Mouse (Mus musculus) C2C12 (cell line): ENCODE measurements around the gene Xpot. TPM values are rescaled to one million over a fixed set of nuclear protein-coding genes. Genes with fewer than 3 reads are reported as not detected.

Experiments
- H3K27me3 ChIP-seq: one replicate; pipeline ENCODE4 v1.6.1; 2011; ENCODE audit not compliant: control insufficient read depth, insufficient read depth, insufficient read length
- H3K36me3 ChIP-seq: one replicate; pipeline ENCODE4 v1.6.1; 2011; ENCODE audit not compliant: control insufficient read depth, insufficient read depth
- H3K4me3 ChIP-seq: one replicate; pipeline ENCODE4 v1.5.1; 2011; ENCODE audit warnings: mild to moderate bottlenecking, control low read depth; ENCODE audit not compliant: poor library complexity, insufficient read depth, severe bottlenecking
- H3K79me2 ChIP-seq: one replicate; pipeline ENCODE4 v1.6.1; 2011; ENCODE audit not compliant: control insufficient read depth, insufficient read depth
- H3K79me3 ChIP-seq: one replicate; pipeline ENCODE4 v1.6.1; 2011; ENCODE audit warnings: low read depth, control low read depth
- H3ac ChIP-seq: one replicate; pipeline ENCODE3; 2011; ENCODE audit warnings: low read depth; ENCODE audit not compliant: control insufficient read depth, insufficient read length
- CEBPB ChIP-seq: IDR thresholded peaks from one replicate; pipeline ENCODE4 v1.6.1; 2011; ENCODE audit warnings: low read depth, mild to moderate bottlenecking, control low read depth, moderate library complexity
- CTCF ChIP-seq: IDR thresholded peaks from one replicate; pipeline ENCODE4 v1.5.1; 2011; ENCODE audit not compliant: control insufficient read depth, insufficient read depth, insufficient read length
- FOSL1 ChIP-seq: IDR thresholded peaks from one replicate; pipeline ENCODE4 v1.8.0; 2011; ENCODE audit warnings: mild to moderate bottlenecking, low read length; ENCODE audit not compliant: poor library complexity, insufficient read depth, severe bottlenecking
- MAX ChIP-seq: IDR thresholded peaks from one replicate; pipeline ENCODE4 v1.6.1; 2011; ENCODE audit warnings: mild to moderate bottlenecking, control low read depth
- MYOD1 ChIP-seq: IDR thresholded peaks from one replicate; pipeline ENCODE4 v1.6.1; 2011; ENCODE audit warnings: low read depth; ENCODE audit not compliant: control insufficient read depth, insufficient read length
- MYOG ChIP-seq: IDR thresholded peaks from one replicate; pipeline ENCODE4 v1.6.1; 2011; ENCODE audit not compliant: control insufficient read depth, insufficient read length; ENCODE audit errors: extremely low read depth
- USF1 ChIP-seq: IDR thresholded peaks from one replicate; pipeline ENCODE4 v1.6.1; 2011; ENCODE audit warnings: low read depth, mild to moderate bottlenecking, control low read depth, moderate library complexity
- polyA plus RNA-seq: library from polyadenylated mRNA; unstranded; fragments of >200 nt; fragmentation: generic; extraction: Trizol; gene quantifications from one replicate; pipeline ENCODE4 v1.2.1, GENCODE M21; 2012; ENCODE audit warnings: missing spikeins

Xpot gene
- polyA plus RNA-seq, 1 experiment = 50.6 TPM

DNA sequence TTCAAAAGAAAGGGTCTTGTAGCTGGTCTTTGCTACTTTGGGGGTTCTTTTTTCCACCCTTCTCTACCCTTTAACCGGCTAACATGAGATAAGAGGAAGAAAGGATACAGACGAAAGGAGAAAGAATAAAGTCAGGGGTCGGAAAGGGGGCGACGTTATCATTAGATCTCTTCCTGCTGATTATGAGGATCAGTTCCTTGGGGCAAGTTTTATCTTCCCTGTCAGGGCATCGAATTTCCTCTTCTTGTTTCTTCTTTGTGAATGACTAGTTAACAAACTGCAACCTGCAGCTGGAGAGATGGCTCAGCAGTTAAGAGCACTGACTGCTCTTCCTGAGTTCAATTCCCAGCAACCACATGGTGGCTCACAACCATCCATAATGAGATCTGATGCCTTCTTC is 20.2 kb upstream of the Xpot start:
- Histone ChIP-seq H3K79me2 (no peaks in the 10 kb centered on the region), H3K79me3 (no peaks in the 10 kb centered on the region), H3K36me3 (no peaks in the 10 kb centered on the region), H3K4me3 (no peak overlapping the region), H3ac (no peak overlapping the region), H3K27me3 (peaks cover 15% of the 10 kb centered on the region)
- TF ChIP-seq MAX (no peak), MYOG (no peak), MYOD1 (no peak), USF1 (no peak), CTCF (no peak), CEBPB (no peak)

DNA sequence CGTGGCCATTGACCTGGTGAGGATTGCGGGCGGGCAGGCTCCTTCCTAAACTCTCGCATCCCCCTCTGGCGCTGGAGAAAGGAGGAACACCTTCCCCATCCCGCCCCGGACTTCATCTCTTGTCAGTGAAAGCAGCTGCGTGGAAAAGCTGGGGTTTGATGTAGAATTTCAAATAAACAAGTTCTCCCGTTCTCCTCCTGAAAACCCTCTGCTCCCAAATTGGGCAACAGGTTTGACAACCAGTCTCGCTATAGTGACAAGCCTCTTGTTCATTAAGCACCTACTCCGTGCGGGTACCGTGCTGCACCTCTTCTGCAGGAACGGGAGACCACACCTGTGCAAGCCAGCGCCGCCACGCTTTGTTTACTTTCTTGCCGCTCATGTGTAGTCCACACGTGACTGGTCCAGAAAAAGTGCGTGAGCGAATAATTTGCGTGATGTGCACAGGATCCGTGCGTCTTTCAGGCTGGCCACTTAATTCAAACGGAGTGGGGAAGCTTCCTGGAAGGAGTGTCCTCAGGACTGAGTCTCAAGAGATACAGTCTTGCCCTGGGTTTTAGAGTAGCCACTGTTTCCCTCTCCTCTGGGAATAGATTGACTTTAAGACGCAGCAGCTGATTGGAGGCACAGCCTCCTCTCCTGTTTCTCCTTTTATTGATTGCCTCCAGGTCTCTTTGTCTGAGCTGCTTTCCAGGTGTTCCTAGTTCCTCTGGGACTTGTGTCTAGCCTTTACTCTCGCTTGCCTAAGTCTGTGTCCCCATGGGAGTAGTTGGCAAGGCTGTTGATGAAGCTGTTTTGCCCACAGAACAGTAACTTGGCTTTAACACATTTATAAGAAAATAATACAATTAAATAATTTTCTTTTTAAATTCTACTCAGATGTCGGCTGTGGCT is 16.2 kb upstream of the Xpot start:
- Histone ChIP-seq H3K79me2 (no peaks in the 10 kb centered on the region), H3K4me3 (no peak overlapping the region), H3K79me3 (no peaks in the 10 kb centered on the region), H3K27me3 (peaks cover 29% of the 10 kb centered on the region), H3K36me3 (no peaks in the 10 kb centered on the region), H3ac (no peak overlapping the region)
- TF ChIP-seq FOSL1 (no peak), MAX (no peak), CTCF (no peak), MYOD1 (no peak), USF1 (no peak), MYOG (no peak)

DNA sequence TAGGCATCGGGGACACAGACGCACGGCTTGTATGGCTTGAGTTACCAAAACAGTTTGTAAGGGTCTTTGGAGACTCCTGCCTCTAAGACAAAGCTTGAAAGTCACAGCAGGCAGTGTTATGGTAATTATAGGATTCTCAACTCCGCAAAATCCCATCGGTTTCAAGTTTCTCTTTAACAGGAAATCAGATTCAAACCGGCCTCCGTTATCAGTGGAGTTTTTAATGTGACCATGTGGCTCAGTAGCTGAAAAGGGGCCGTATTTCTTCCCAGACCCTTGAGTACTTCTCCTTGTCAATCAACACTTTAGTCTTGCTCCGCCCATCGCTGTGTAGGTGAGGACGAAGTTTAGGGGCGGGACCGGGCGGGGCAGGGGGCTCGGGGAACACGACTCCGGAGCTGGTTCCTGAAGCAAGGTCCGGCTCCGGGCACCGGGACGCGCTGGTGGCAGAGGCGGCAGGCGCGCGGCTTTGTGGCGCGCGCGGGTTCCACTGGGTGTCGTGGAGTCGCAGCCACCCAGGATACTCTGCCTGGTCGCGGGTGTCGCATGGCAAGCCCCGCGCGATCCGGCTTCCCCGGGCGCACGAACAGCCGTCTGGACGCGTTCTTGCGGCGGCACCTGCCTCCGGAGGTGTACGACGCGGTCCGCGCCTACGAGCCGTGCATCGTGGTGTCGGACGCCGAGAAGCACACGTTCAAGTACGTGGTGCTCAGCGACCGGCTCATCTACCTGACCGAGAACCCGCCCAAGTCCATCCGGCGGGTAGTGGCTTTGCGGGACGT is 15.3 kb upstream of the Xpot start, which contains the start of gene D930020B18Rik:
Gene D930020B18Rik, plus strand, starts transcription at position 317 of the 782 bp plus-strand sequence.
- Histone ChIP-seq H3K36me3 (no peaks in the 10 kb centered on the region), H3K79me3 (no peaks in the 10 kb centered on the region), H3K79me2 (no peaks in the 10 kb centered on the region), H3K27me3 (peaks cover 29% of the 10 kb centered on the region), H3ac (no peak within 1 kb of the TSS), H3K4me3 (no peak within 1 kb of the TSS)
- TF ChIP-seq FOSL1 (no peak), MAX (no peak), CTCF (no peak), USF1 (no peak), MYOG (no peak), MYOD1 (no peak), CEBPB (no peak)

DNA sequence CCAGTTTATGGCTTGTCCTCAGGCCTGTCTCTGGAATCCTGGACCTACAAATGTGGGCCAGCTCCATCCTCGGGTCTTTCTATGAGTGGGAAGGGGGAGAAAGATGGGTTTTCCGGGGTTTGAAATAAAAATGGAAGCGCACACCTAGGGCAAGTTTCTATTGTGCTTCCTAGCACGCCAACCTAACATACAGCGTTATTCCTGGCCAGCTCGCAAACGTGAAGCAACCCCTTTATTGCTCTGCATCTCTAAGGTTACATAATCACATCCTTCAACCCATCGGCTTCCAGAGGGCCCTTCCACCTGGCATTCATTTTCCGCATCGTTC is 14.8 kb upstream of the Xpot start:
- peaks cover 29% of the 10 kb centered on the region for H3K27me3 ChIP-seq
- no peak overlapping the region for H3ac ChIP-seq
- H3K36me3 ChIP-seq = no peaks in the 10 kb centered on the region
- H3K4me3 ChIP-seq = no peak overlapping the region
- no peak for TF ChIP-seq MYOG
- no peak for TF ChIP-seq MAX
- no peak for TF ChIP-seq CTCF
- no peak for TF ChIP-seq USF1
- TF ChIP-seq FOSL1 = no peak
- TF ChIP-seq MYOD1 = no peak
- TF ChIP-seq CEBPB = no peak
- no peaks in the 10 kb centered on the region for H3K79me3 ChIP-seq
- H3K79me2 ChIP-seq = no peaks in the 10 kb centered on the region

DNA sequence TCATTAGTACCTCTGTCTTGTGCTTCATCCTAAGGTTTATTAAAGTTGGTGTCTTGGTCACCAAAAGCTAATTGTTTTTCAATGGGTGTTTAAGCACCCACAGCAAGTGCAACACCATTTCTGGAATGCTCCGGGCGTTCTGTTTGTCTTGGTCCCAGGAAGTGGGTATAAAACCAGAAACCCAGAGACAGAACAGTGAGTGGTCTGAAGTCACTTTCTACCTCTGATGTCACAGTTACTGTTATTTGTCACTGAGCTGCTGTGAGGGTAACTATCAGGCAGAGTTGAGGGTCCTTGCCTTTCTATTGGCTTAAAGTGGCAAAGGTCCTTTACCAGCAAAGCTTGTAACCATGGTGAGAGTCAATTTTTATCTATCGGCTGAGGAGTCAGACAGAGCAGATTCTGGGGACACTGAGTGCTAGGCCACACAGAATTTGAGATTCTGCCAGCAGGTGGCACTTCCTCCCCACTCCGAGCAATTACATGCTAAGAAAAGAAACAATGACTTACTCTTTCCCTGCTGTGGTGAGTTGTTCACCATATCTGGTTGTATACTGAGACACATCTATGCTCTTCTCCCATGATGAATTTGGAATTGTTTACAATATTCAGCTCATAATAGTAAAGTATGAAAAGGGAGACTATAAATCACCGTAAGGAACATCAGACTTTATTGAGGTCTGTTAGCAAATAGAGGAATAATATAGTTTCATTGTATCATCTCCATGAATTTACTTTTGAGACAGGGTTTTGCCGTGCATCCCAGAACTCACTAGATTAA is 14.2 kb upstream of the Xpot start:
- Histone ChIP-seq H3K4me3 (no peak overlapping the region), H3K79me3 (no peaks in the 10 kb centered on the region), H3K27me3 (peaks cover 29% of the 10 kb centered on the region), H3K36me3 (no peaks in the 10 kb centered on the region), H3ac (no peak overlapping the region), H3K79me2 (no peaks in the 10 kb centered on the region)
- TF ChIP-seq CEBPB (no peak), MYOD1 (no peak), MYOG (no peak)
